In genomic region chr4:53120038-53120685, GRCm38 (mm10) we compare ENCODE assay signal across 15 mouse cellular contexts. TPM values are rescaled to one million over a fixed set of nuclear protein-coding genes. Genes with fewer than 3 reads are reported as not detected.
A peak's percentile ranks its signal among the peaks of the same experiment; 100 is the strongest.
DNase-seq lines count a peak whose midpoint lies in the region; ATAC-seq and TF ChIP-seq lines count a peak whose summit lies in the region.
"Had no signal": no experiment of that assay in that cellular context is flagged by ENCODE, and none has a peak within 500 bp of the region (broad histone marks: within the 10 kb centered on the region; RNA-seq: fewer than 3 reads in every experiment).

No protein-coding gene starts in this region.

- WGBS in lung, postnatal 0 days = 70% methylated on average over 10 of the region's 10 CpGs
- 55% methylated on average over 10 of the region's 10 CpGs for whole genome bisulfite sequencing in liver, postnatal 0 days (ENCODE audit: insufficient replicate concordance)

- TF ChIP-seq CTCF in lung, postnatal 0 days (IDR thresholded peaks at IDR 0.05) = no peak
- 0 out of 2 replicates have a peak, but pooled peaks have one; percentile 1 for TF ChIP-seq CTCF in liver, postnatal 0 days (IDR thresholded peaks at IDR 0.05; ENCODE audit: low read depth)
- TF ChIP-seq CTCF in left cerebral cortex, adult 2 months (IDR thresholded peaks at IDR 0.05) = no peak

- no peak overlapping the region for H3K4me3 ChIP-seq in lung, postnatal 0 days (ENCODE audit: low read depth, low read length)
- H3K4me3 ChIP-seq in liver, postnatal 0 days (ENCODE audit: low read depth, low read length) = no peak overlapping the region
- no peak overlapping the region for H3K4me3 ChIP-seq in left cerebral cortex, adult 2 months
- H3K4me3 ChIP-seq: heart, adult 2 months; limb, embryonic 13.5 days; myocyte had no signal

- peak; percentile 62 for TF ChIP-seq EP300 in lung, postnatal 0 days (IDR thresholded peaks at IDR 0.05)
- TF ChIP-seq EP300 in liver, postnatal 0 days (IDR thresholded peaks at IDR 0.05; ENCODE audit: low read depth) = peak; percentile 49; the same call in 1 of the 2 replicates

- H3K36me3 ChIP-seq in lung, postnatal 0 days (ENCODE audit: insufficient read depth, low read length) = peaks cover 4% of the 10 kb centered on the region; the same call in 1 of the 2 replicates
- peaks cover 20% of the 10 kb centered on the region for H3K36me3 ChIP-seq in liver, postnatal 0 days (replicated peaks; ENCODE audit: insufficient read depth, low read length)

- H3K9me3 ChIP-seq in lung, postnatal 0 days (ENCODE audit: low read length) = no peaks in the 10 kb centered on the region
- H3K9me3 ChIP-seq in liver, postnatal 0 days (ENCODE audit: low read length) = no peaks in the 10 kb centered on the region
- H3K9me3 ChIP-seq: limb, embryonic 13.5 days had no signal

- DNase-seq in adrenal gland, adult 2 months = peak; percentile 65
- no peak for DNase-seq in adrenal gland, adult 18-20 months (ENCODE audit: low spot score in 2 of 2)
- peak; percentile 61 for DNase-seq in lung, postnatal 0 days (ENCODE audit: low spot score)
- DNase-seq in lung, postnatal 10 days = no peak
- DNase-seq in liver, postnatal 0 days = peak; percentile 44
- DNase-seq in left cerebral cortex, adult 2 months (ENCODE audit: extremely low spot score in 1 of 2, low spot score in 2 of 2) = no peak
- no peak for DNase-seq in spleen, adult 12 weeks (ENCODE audit: low spot score)
- no peak for DNase-seq in urinary bladder, postnatal 14 days (ENCODE audit: low spot score)
- DNase-seq: kidney, postnatal 25 days; layer of hippocampus, postnatal 36 days had no signal

- peak; percentile 8; the same call in 1 of the 2 replicates for ATAC-seq in lung, postnatal 0 days
- ATAC-seq in liver, postnatal 0 days = peak; percentile 47
- ATAC-seq: intestine, postnatal 0 days had no signal

- H3K27me3 ChIP-seq in lung, postnatal 0 days (replicated peaks; ENCODE audit: insufficient read depth, low read length) = no peaks in the 10 kb centered on the region
- H3K27me3 ChIP-seq in liver, postnatal 0 days (ENCODE audit: insufficient read depth, low read length) = no peaks in the 10 kb centered on the region
- H3K27me3 ChIP-seq: limb, embryonic 13.5 days had no signal

- no peak overlapping the region for H3K9ac ChIP-seq in lung, postnatal 0 days (replicated peaks; ENCODE audit: low read depth)
- H3K9ac ChIP-seq in liver, postnatal 0 days (replicated peaks) = no peak overlapping the region; the same call in 1 of the 2 replicates
- H3K9ac ChIP-seq: limb, embryonic 13.5 days had no signal

- no peak overlapping the region for H3K27ac ChIP-seq in lung, postnatal 0 days (ENCODE audit: low read length)
- peak overlapping the region; percentile 77 for H3K27ac ChIP-seq in liver, postnatal 0 days (ENCODE audit: low read depth)
- H3K27ac ChIP-seq in left cerebral cortex, adult 2 months = no peak overlapping the region
- H3K27ac ChIP-seq: heart, adult 2 months; limb, embryonic 13.5 days; stomach, postnatal 0 days had no signal

- H3K4me1 ChIP-seq in lung, postnatal 0 days (ENCODE audit: insufficient read depth, low read depth, low read length) = peaks cover 8% of the 10 kb centered on the region; the same call in 1 of the 2 replicates
- peaks cover 72% of the 10 kb centered on the region for H3K4me1 ChIP-seq in liver, postnatal 0 days (ENCODE audit: insufficient read depth)

- intact Hi-C loops in left cerebral cortex, adult 2 months (cut with DNase I) = loop anchor here (5.0 kb wide), 1 partner anchor 37 kb away; the partner anchor contains the start of gene Abca1

- H3K4me2 ChIP-seq in lung, postnatal 0 days (replicated peaks; ENCODE audit: low read depth, low read length) = no peak overlapping the region
- 0 out of 2 replicates have a peak overlapping the region, but pooled peaks have one; percentile 14 for H3K4me2 ChIP-seq in liver, postnatal 0 days (ENCODE audit: low read depth, low read length)
- H3K4me2 ChIP-seq: limb, embryonic 13.5 days had no signal

RNA-seq across cellular contexts. Expression of gene Abca1, which starts 39.5 kb away (rescaled TPM):
- 100 to 1,000 TPM; 137 to 213 TPM for total RNA-seq in adrenal gland, adult 2 months (2021)
- polyA plus RNA-seq in adrenal gland, adult 2 months (2012; rRNA removed) = 15.7 and 27.8 TPM in 2 replicates
- 100 to 1,000 TPM in 1 of 2 experiments, 10 to 100 TPM in 1; 71.5 to 274 TPM for total RNA-seq in adrenal gland, adult 18-20 months (2021)
- 3.7 and 4.6 TPM in 2 replicates for polyA plus RNA-seq in lung, postnatal 0 days (2015; fragmentation: Nextera tagmentation; extraction: Ambion mirVana)
- 9.9 and 11.0 TPM in 2 replicates for polyA plus RNA-seq in liver, postnatal 0 days (2015; fragmentation: Nextera tagmentation; extraction: Ambion mirVana)
- total RNA-seq in left cerebral cortex, adult 2 months (2021) = 10 to 100 TPM; 17.0 to 19.5 TPM

Comparison
In these comparisons a context has a peak if more than half of its experiments do, and no peak if none do; other contexts are left out.
1. DNase-seq: peak in adrenal gland, adult 2 months (single experiment), lung, postnatal 0 days (single experiment) and liver, postnatal 0 days (single experiment); none in adrenal gland, adult 18-20 months (0 of 2), lung, postnatal 10 days (single experiment), left cerebral cortex, adult 2 months (0 of 2), spleen, adult 12 weeks (single experiment) and urinary bladder, postnatal 14 days (single experiment).